8 mouse cellular contexts compared by ENCODE assay signal in genomic region chr9:13681581-13682038, GRCm38 (mm10).
DNase-seq lines count a peak whose midpoint lies in the region; ATAC-seq and TF ChIP-seq lines count a peak whose summit lies in the region.

No protein-coding gene starts in this region.

- H3K27ac ChIP-seq in hindbrain, embryonic 14.5 days: peak overlapping the region; percentile 65
- H3K27ac ChIP-seq in lung, embryonic 14.5 days (ENCODE audit: low read depth): peak overlapping the region; percentile 25; the same call in 1 of the 2 replicates

- H3K4me2 ChIP-seq in hindbrain, embryonic 14.5 days (replicated peaks): peak overlapping the region; percentile 31; the same call in 1 of the 2 replicates
- H3K4me2 ChIP-seq in lung, embryonic 14.5 days: peak overlapping the region; percentile 23; the same call in 1 of the 2 replicates

- 0 out of 2 replicates have a peak, but pooled peaks have one; percentile 17 for ATAC-seq in G1E (ENCODE audit: extremely low read depth, insufficient number of reproducible peaks, low FRiP score, poor library complexity, severe bottlenecking)
- ATAC-seq in frontal cortex, adult (ENCODE audit: low TSS enrichment): peak; percentile 100
- peak; percentile 94 for ATAC-seq in hindbrain, embryonic 14.5 days (ENCODE audit: low FRiP score)
- peak; percentile 79 for ATAC-seq in lung, embryonic 14.5 days (ENCODE audit: insufficient read depth)

- H3K27me3 ChIP-seq in G1E (ENCODE audit: insufficient read depth, low read length): no peaks in the 10 kb centered on the region
- H3K27me3 ChIP-seq in hindbrain, embryonic 14.5 days (ENCODE audit: control insufficient read depth, insufficient read depth, low read length): no peaks in the 10 kb centered on the region
- H3K27me3 ChIP-seq in lung, embryonic 14.5 days (ENCODE audit: insufficient read depth, low read length): no peaks in the 10 kb centered on the region

- H3K4me3 ChIP-seq in G1E (ENCODE audit: low read depth, low read length): no peak overlapping the region
- no peak overlapping the region for H3K4me3 ChIP-seq in hindbrain, embryonic 14.5 days (replicated peaks; ENCODE audit: low read length)
- H3K4me3 ChIP-seq in lung, embryonic 14.5 days (ENCODE audit: low read depth, low read length): no peak overlapping the region

- H3K9me3 ChIP-seq in G1E (replicated peaks): no peaks in the 10 kb centered on the region
- no peaks in the 10 kb centered on the region for H3K9me3 ChIP-seq in hindbrain, embryonic 14.5 days (ENCODE audit: control insufficient read depth, low read length)
- H3K9me3 ChIP-seq in lung, embryonic 14.5 days (ENCODE audit: low read depth, low read length): no peaks in the 10 kb centered on the region

- DNase-seq in G1E (ENCODE audit: low spot score): no peak
- DNase-seq in cerebellum, adult 8-10 months: peak; percentile 57
- peak; percentile 79 for DNase-seq in hindbrain, embryonic 14.5 days (ENCODE audit: low spot score)
- DNase-seq in layer of hippocampus, postnatal 14 days (ENCODE audit: low spot score in 2 of 2): peak; percentile 73 to 91
- DNase-seq in lung, embryonic 14.5 days: peak; percentile 76
- DNase-seq in right cerebral cortex, adult 18-20 months: peak; percentile 79
- DNase-seq in thymus, adult 18-20 months: no peak

- 10% methylated on average over 8 of the region's 8 CpGs for WGBS in hindbrain, embryonic 14.5 days
- 12% methylated on average over 8 of the region's 8 CpGs for WGBS in lung, embryonic 14.5 days

- TF ChIP-seq CTCF in G1E (IDR thresholded peaks at IDR 0.05; ENCODE audit: low read depth, low read length): no peak
- peak; percentile 65 for TF ChIP-seq CTCF in lung, embryonic 14.5 days (IDR thresholded peaks at IDR 0.05; ENCODE audit: low read depth)

- no peaks in the 10 kb centered on the region for H3K36me3 ChIP-seq in G1E (replicated peaks)
- no peaks in the 10 kb centered on the region for H3K36me3 ChIP-seq in hindbrain, embryonic 14.5 days (replicated peaks; ENCODE audit: control insufficient read depth, insufficient read depth)
- H3K36me3 ChIP-seq in lung, embryonic 14.5 days (ENCODE audit: insufficient read depth): no peaks in the 10 kb centered on the region

- peaks cover 54% of the 10 kb centered on the region for H3K4me1 ChIP-seq in G1E (ENCODE audit: insufficient read depth, low read depth, low read length)
- no peaks in the 10 kb centered on the region for H3K4me1 ChIP-seq in hindbrain, embryonic 14.5 days (replicated peaks; ENCODE audit: control insufficient read depth, insufficient read depth, low read length)
- H3K4me1 ChIP-seq in lung, embryonic 14.5 days (ENCODE audit: insufficient read depth): 0 out of 2 replicates have a peak, but pooled peaks cover 2% of the 10 kb centered on the region

- H3K9ac ChIP-seq in hindbrain, embryonic 14.5 days: no peak overlapping the region
- H3K9ac ChIP-seq in lung, embryonic 14.5 days: no peak overlapping the region

Comparison
In these comparisons a context has a peak if more than half of its experiments do, and no peak if none do; other contexts are left out.
1. ATAC-seq: peak in every context shown above with its lines; median percentile 100 in frontal cortex, adult; 94 in hindbrain, embryonic 14.5 days; 79 in lung, embryonic 14.5 days; 17 in G1E.
2. DNase-seq: peak in cerebellum, adult 8-10 months (single experiment), hindbrain, embryonic 14.5 days (single experiment), layer of hippocampus, postnatal 14 days (2 of 2), lung, embryonic 14.5 days (single experiment) and right cerebral cortex, adult 18-20 months (single experiment); none in G1E (single experiment) and thymus, adult 18-20 months (0 of 2).